Mouse (Mus musculus) spleen, adult 12 weeks (tissue): Measurements from ENCODE around the gene Arl4a.

Source experiments
- DNase-seq: peaks from one replicate; pipeline ENCODE4 v3.0.0; 2022; ENCODE audit warnings: low spot score

Arl4a gene

DNA sequence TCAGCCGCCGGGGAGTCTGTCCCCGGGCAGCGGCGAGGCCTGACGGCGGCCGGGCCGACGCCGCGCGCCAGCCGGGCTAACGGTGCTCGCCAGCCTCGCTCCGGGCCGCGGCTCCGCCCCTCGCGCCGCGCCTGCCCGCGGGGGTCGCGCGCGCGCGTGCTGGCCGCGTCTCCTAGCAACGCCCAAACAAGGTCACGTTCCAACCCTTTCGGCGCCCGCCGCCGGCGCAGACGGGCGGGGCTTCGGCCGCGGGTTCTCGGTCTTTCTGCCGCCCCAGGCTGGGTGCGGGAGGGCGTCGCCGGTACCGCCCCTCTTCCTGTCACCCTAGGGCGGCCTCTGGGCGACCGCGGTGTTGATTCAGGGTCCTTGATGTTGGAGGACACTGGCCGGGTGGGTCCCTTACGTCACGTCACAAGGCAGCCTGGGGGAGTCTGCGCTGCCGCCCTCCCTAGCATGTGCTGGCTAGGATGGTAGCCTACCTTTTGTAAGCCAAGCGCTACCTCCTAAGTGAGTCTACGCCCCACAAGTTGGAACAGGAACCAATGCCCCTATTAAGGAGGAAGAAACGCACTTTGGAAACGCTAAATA, at the start of gene Arl4a:
Gene Arl4a, minus strand, starts transcription at position 150 of the 588 bp plus-strand sequence.
- peak; percentile 91 for DNase-seq

DNA sequence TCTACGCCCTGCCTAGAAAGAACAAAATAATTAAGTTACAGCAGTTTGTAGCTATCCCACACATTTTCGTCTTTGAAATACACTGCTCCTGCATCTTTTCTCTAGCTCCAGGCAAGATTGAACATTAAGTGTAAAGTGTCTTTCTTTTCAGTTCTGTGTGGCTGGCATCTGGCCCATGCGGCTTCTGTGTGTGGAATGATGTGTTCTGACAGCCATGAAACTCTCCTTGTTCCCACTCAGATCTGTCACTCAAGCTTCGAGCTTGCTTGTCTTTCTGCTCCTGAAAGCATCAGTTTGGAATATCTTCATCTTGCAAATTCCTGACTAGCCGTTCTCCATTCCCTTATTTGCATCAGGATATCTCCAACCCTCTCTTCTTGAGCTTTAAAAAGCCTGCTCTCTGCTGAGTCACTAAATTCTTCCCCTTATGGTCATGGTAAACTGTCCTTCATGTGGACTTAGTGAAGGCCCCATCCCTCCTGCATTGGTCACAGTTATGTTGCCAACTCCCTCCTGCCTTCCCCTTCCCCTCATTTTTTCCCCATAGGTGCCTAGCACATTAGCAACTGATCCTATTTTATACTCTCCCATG, 48.0 kb upstream of the Arl4a start:
- no peak for DNase-seq

DNA sequence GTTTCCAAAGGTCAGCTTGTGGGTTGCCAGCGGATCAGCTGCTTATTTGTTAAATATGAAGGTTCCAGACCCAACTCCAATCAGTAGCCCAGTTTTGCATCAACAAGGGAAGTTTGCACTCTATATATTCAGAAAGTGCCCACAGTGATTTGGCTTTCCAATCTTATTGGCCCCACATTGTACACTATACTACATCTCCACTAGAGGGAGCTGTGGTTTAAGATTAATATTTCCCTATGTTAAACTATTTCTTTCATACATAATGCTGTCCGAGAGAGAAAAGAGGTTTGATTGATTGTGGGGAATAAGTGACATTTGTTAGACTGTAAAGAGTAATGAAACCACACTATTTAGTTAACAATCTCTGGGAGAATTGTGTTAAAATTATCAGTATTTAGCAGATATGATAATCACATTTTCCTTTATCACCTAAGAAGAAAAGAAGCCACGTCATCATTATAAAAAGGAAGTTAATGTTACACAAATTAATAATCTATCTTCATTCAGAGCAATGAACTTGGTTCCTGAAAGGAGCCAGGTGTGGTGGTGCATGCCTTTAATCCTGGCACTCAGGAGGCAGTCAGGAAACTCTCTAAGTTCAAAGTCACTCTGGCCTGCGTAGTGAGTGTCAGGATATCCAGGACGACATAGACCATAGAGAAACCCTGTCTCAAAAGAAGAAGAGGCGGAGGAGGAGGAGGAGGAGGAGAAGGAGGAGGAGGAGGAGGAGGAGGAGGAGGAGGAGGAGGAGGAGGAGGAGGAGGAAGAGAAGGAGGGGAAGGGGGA, 44.8 kb upstream of the Arl4a start:
- DNase-seq = no peak

DNA sequence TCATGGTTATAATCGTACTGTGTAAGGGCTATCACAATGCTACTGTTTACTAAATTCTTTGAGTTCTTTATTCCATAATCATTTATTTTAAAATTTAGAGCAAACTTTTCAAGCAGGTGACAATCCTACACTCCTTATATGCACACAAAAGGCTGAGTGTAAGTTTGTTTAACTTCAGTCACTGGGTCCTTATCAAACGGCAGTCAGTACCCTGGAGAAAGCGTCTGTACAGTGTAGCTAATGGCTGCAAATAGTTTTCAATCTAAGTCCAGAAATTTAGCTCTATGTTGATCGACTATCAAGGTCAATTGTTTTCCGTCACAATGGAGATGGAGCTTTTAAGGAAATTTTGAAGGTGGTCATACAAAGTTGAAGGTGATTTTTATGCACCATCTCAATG, 44.2 kb upstream of the Arl4a start:
- DNase-seq = no peak

DNA sequence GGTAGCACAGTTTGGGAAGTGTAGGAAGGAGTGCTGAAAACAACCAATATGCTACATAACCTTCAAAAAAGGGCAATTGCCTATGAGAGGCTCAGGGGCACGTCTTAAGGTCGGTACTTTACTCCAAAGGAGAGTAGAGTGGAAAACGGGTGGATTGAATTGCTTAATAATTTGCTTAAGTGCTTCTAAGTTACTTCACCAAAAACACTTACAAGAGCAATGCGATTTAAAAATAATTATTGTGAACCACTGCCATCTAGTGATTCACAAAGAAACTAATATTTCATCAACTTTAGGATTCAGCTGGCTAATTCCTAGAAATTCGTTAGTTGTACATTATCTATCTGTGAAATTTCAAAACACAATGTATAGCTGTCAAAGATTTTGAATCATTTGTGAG, 35.8 kb upstream of the Arl4a start:
- DNase-seq = no peak

DNA sequence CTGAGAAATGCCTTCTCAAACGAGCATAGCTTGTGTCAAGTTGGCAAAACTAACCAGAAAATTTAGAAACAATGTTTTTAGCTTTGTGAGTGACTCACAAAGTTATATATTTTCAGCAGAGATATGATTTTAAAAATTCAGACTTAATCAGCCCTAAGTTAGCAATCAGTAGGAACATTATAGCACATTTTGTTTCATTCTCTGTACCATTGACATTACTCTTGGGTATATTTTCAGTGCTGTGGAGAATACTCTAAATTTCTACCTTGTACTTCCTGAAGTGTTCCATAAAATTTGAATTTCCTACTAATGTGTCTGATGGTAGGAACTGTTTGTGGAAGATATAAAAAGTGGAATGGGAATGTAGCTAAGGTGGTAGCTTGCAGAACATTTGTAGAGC, 9.2 kb upstream of the Arl4a start:
- no peak for DNase-seq

DNA sequence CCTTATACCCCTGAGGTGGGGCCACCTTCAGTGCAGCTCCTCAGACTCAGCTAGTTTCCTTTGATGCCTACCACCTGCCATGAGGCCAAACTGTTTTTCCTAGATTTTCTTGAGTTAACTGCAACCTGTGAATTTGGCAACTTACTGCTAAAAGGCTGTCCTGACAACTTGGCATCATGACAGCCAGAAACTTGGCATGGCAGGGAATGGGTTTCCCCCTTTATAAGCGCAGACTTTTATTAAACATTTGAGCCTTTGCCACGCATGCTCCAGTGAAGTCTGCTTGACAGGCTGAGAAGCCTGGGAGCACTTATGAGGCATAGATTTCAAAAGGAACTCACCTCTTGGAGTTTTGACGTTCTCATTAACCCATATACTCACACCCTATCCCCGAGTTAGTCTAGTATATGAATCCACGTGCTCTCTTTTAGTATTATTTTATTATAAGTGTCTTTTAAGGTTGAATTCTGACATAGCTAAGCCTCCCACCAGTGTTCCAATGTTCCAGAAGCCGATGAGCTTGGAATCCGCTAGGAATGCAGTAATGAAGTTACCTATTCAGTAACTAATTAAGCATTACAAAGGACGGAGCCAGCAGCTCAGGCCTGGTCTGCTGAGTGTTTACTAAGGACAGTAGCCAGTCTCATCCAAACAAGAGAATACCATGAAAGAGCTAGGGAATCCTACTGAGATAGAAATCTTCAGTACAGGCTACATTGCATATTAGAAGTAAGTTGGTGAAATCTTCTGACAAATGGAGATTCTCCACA, 6.2 kb upstream of the Arl4a start:
- no peak for DNase-seq

DNA sequence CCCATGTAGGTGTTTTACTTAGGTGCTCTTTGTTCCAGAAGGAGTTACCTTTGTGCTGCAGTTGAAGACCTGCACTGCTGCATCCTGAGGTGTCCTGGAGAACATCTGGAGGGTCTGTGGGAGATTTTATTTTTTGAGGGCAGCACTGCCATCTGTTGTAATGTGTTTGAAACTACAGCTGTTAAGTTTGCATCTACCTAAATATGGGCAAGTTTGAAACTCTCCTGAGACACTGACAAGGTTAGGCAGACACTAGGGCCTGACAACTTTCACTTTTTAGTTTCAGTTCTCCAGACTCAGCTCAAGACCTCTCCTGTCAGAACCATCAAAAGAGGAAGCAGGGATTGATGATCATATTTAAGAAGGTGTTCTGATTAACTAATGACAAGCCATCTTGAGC, 2.2 kb upstream of the Arl4a start:
- DNase-seq = no peak

DNA sequence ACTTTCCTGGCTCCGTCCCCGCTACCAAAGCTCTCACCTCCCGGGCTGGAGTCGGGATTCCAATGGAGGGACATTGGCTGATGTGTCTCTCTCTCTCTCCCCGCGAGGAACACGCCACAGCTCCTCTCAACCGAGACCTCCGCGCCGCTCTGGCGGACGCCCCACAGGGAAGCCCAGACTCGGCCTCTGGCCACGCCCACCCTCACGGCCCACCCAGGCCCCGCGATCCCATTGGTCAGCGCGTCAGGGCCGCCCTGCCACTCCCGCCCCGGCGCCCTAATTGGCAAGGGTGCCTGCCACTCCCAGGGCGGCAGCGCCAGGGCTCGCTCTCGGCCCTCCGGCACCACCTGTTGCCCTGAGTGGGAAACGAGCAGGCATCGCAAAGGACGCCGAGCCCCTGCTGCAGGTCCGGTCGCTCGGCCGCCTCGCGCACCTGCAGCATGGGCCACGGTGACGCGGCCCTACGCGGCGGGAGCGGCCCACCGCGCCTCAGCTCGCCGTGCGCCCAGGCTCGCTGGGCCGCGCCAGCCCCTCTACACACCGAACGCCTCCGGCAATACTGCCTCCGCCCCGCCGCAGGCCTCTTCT, 505 bp downstream of the Arl4a start:
- DNase-seq = peak; percentile 99

DNA sequence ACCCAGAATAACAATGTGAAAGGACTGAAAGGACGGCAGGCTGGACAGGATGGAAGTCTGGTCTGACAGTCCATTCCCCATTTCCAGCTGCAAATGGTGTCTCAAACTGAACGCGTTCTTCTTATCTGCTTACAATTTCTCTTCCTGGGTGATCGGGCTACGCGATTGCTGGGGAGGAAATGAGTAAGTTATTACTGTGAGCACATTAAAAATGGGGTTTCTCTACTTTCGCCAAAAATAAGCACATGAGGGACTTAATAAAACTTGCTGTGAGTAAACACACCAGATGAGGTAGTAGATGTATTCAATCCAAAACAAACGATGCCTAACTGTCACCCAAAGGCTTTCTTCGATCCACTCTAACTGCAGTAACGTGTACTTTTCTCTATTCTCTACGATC, 1.2 kb downstream of the Arl4a start:
- DNase-seq = no peak

DNA sequence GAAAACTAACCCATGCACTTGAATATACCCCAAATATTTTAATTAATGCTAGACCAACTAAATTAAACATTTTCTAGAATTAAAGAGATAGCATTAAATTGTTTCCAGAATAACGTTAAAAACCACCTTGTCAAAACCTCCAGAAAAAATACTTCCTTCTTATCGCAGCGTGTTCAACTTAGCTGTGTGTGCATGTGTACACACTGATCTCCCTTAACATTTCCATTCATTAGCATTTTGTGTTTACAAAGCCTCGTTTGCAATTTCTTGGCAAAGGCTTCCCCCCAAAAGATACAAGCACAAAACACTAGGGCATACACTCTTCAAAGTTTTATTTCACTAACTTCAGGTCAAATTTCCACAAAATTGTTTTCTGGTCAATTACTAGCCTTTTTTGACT, 2.3 kb downstream of the Arl4a start:
- no peak for DNase-seq

DNA sequence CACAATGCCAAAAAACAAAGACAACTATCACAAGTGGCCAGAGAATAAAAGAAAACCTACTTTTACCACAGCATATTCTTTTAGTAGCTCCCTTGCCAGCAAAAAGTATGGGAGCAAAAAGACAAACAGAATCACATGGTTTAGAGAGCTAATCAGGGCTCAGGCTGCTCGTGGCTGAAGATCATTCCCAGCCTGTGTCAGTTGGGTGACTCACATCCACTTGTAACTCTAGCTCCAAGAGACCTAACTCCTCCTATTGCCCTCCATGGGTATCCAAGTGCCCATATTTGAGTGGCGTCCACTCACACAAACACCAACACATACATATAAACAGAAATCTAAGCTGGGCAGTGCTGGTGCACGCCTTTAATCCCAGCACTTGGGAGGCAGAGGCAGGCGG, 8.6 kb downstream of the Arl4a start:
- DNase-seq = no peak

DNA sequence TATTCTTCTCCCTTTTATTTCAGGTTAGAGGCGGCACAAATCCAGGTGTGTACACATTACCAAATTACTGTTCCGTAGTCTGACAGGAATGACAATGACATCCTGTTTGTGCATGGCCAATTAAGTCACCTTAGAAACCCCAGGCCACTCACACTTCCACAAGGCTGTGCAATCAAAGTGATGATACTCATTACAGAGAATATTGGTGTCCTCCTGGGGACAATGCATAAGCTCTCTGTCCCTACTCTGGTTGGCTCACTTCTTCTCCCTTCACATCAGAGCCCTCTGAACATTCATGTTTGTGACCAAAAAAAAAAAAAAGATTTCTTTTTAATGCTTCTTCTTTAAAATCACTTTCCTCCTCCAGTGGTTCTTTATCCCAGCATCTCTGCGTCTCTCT, 10.0 kb downstream of the Arl4a start:
- DNase-seq = no peak

DNA sequence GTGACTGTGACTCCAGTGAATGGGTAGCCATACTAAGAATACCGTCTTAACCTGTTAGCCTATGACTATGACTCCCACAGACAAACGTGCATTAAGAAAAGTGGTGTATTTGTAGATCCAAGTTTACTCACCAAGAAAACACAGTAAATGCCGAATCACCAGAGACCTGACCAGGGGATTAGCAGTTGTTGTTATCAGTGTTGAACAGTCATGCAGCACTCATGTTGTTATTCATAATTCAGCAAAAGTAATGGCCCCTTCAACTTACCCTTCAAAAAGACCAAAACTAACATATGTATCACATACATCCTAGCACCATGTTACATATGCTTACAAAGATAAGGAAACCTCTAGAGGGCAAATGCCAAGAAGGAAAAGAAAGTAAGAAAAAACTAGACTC, 10.4 kb downstream of the Arl4a start:
- DNase-seq = no peak

DNA sequence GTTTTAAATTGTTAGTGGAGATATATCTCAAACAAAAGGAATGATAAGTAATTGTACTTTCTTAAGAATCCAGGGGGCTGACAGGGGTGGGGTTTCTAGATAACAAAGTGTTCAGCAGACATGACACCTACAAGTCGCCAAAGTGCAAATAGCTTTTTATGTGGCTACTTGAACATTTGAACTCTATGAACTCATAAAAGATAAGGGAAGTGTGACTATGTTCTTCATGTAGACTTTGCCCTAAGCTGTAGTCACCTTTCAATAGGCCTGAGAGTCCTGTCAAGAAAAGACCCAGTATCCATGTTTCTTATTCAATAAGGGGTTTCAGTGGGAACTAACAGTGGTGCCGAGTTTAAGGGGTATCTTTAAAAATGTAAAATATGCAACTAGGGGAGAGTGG, 13.9 kb downstream of the Arl4a start:
- no peak for DNase-seq

DNA sequence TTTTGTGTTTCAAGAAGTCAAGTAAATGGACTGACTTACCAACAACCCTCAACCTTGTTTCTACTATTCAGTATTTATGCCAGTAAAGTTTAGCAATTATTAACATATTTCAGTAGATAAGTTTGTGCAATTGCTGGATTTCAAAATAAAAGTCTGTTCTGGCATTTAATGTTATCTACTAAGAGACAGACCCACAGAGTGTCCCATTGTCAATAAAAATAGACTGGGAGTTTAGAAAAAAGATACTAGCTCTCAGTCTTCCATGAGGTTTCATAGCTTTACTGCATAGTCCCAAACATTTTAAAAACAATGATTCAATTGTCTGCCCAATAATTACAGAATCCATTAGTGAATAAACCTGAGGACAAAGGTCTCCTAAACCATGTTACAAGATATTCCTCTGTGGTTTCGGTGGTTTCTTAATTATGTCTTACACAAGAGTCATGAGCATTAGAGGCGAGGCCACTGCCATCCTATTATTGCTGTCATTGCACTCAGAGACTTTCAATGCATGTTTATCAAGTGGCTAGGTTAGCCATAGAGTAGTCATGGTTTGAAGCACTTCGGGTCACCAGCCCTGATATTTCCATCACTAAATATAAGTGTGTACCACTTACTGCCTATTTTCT, 14.7 kb downstream of the Arl4a start:
- DNase-seq = no peak

DNA sequence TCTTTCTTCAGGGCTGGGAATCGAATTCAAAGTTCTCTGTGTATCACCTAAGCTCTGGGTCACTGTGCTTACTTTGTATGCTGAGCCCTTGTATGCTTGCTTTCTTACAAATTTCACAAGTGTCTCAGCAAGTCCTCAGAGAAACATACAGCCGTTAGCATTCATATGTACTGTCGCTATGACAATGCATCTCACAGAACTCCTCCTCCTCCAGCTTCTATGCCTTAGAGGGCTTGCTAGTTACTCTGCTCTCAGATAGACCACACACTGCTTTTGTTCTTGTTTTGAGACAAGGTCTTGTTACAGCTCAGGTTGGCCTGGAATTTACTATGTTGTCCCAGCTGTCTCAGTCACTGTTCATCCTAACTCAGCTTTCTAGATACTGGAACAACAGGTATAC, 15.5 kb downstream of the Arl4a start:
- no peak for DNase-seq

DNA sequence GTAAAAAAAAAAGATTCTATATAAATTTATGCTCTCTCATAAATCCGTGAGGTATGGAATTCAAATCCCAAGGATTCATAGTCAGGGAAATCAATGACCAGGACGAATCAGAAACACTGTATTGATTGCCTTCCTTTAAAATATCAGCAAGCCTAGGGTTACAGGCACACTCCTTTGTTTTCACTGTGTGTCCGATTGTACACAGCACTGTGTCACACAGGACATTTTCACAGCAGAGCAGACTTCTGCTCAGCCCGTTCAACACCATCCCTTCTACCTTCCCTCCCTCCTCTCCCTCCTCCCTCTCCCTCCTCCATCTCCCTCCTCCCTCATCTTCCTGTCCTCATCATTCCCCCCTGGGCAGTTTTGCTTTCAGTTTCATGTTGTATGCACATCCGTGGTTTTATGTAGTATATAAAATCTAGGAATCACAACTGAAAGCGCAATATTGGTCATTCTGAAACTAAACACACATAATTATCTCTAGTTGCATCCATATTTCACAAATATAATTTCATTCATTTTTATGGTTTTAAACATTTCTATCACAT, 19.8 kb downstream of the Arl4a start:
- DNase-seq = no peak

DNA sequence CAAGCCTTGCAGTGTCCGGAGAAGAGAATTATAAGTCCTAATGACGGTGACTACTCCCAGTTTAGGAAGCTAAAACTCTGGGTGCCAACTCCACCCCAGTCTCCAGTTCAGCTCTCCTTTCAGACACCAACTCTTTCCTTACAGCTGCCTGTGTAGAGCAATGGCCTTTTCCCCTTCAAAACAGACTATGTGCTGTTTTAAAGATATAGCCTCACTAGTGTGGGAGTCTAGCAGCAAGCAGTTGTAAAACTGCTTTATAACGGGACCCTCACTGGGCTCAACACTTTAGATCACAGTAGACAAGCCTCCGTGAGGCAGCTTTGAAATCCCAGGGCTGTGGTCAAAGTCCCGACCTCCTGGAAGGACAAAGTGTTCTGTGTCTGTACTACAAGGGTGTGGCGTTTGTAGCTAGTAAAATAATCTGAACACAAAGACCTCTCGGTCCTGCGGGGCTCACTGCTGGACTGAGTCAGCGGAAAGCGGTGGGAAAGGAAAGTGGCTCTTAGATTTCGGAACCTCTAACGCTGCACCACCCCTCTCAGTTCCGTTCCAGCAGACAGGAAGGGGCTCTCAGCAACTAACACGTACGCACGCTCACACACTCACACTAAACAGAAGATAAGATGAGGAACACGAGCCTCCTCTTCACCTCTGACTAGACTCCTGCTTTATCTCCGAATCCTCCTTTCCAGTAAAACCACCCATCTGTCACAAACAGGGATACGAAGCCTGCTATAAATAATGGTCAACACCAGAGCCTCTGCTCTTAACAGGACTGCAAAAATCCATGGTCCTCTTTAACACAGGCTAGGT, 21.0 kb downstream of the Arl4a start:
- no peak for DNase-seq

DNA sequence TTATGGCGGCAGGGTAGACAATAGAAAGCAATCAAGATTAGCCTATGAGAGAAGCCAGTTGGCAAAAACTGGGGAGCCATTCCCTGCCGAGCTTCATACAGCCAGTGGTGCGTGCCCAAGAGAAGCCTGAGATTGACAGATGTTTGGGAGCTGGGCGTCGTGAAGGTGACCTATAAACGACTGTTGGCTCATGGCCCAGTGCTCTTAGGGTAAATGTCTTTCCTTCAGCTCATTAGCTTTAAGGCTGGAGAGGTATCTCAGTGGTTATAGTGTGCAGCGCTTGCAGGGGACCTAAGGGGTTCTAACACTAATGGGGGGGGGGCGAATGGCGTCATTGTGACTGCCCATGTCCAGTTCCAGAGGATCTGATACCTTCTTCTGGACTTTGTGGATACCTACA, 21.8 kb downstream of the Arl4a start:
- DNase-seq = no peak

DNA sequence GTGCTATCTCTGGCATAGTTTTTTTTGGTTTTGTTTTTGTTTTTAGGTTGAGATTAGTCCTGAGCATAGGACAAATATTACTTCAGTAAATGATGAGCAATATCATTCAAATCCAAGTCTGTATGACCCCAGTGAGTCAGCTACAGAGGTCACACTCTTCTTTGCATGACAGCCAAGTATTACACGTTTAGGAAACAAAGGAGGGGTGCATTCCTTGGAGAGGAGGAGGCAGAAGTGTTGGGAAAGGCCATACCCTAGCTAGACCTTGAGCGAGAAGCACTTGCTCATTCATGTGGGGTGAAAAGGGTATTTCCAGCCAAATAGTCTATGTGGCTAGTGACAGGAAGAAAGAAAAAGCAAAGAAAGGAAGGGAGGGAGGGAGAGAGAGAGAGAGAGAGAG, 28.0 kb downstream of the Arl4a start:
- DNase-seq = no peak
